Mouse (Mus musculus) large intestine, adult 2 months (tissue): ENCODE results near the gene Mitf. TPM values are rescaled to one million over a fixed set of nuclear protein-coding genes. Genes with fewer than 3 reads are reported as not detected.

Experiments
- DNase-seq: peaks from one replicate; pipeline ENCODE4 v3.0.0-alpha.2; 2012; ENCODE audit warnings: low read depth, low spot score
- WGBS: fragments of 180-500 bp; shearing (Covaris S2); methylation state at CpG from one replicate; pipeline ENCODE4 v1.1.7; 2018; 5-methylcytosine and 5-hydroxymethylcytosine counted together
- polyA plus RNA-seq: library from polyadenylated mRNA; depleted of rRNA; stranded (reverse); fragments of >200 nt; gene quantifications from 2 replicates; pipeline ENCODE4 v1.2.3, GENCODE M21; 2012

Mitf gene
- polyA plus RNA-seq, 1 experiment, result 0.92 TPM

DNA sequence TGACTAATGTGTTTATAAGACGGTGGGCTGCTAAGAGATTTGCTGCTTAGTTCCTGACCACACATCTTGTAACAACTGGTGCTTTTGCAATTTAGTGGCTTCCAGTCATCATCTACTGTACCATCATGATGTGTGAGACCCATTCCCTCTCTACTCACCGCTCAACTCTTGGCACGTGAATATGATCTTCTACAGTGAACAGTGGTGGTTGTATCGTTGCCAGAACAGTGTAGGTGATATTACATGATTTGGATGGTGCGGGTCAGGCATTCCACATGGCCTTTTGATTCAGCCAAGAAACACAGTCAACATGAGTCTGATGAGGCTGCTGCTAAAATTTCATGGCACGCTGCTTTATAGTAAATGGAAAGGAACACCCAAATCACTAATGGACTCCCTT is 114.7 kb downstream of the Mitf start:
- DNase-seq, result no peak
- 85% methylated on average over 6 of the region's 6 CpGs for WGBS

DNA sequence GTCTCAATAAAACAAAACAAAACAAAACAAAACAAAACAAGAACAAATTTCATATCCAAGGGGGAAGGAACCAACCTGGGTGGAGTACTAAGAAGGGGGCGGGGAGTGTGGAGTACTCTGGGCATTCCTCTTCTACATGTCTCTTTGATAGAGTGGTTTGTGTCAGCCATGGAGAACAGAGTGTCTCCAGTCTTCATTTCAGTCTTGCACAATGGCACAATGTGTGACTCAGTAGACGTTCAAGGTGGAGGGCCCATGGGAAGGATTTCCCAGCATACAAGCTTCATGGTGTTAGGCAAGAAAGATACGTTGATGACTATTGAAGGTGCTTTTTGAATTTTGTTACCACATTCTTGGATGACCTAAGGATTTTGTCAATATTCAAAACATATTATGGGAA is 117.4 kb downstream of the Mitf start:
- WGBS, result 88% methylated on average over 3 of the region's 3 CpGs
- DNase-seq, result no peak

GRCm38 (mm10) chr6:97929051-97929450 is 122.2 kb downstream of the Mitf start:
- no peak for DNase-seq
- WGBS, result 70% methylated on average over 3 of the region's 3 CpGs

- WGBS, result 49% methylated on average over 7 of the region's 7 CpGs
- DNase-seq, result no peak
These were observed 122.6 kb downstream of the Mitf start for GRCm38 (mm10) chr6:97929466-97929865.

DNA sequence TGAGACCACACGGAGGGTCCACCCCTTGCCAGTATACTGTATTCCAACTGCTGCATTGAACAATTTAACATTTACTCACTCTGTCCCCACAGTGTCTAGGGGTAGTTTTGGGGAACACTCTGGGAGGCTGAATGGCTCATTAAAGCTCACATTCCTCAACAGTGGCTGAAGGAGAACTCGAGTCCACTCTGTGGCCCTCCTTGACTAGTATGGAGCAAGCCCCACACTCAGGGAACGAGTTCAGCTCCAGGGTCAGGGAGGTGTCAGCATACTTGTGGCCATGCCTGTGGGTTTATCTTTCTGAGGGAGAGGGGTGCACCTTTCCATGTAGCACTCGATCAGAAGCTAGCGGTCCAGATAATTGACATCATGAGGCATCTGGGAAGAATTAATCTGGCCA is 130.3 kb downstream of the Mitf start:
- WGBS, result 77% methylated on average over 5 of the region's 5 CpGs
- no peak for DNase-seq

GRCm38 (mm10) chr6:97937897-97938614 is 131.2 kb downstream of the Mitf start:
- DNase-seq, result no peak

GRCm38 (mm10) chr6:97940916-97941315 is 134.1 kb downstream of the Mitf start:
- 86% methylated on average over 12 of the region's 12 CpGs for WGBS
- no peak for DNase-seq

More at GRCm38 (mm10) chr6:97937897-97938614, 131.2 kb downstream of the Mitf start:
- WGBS, result 85% methylated on average over 11 of the region's 11 CpGs

DNA sequence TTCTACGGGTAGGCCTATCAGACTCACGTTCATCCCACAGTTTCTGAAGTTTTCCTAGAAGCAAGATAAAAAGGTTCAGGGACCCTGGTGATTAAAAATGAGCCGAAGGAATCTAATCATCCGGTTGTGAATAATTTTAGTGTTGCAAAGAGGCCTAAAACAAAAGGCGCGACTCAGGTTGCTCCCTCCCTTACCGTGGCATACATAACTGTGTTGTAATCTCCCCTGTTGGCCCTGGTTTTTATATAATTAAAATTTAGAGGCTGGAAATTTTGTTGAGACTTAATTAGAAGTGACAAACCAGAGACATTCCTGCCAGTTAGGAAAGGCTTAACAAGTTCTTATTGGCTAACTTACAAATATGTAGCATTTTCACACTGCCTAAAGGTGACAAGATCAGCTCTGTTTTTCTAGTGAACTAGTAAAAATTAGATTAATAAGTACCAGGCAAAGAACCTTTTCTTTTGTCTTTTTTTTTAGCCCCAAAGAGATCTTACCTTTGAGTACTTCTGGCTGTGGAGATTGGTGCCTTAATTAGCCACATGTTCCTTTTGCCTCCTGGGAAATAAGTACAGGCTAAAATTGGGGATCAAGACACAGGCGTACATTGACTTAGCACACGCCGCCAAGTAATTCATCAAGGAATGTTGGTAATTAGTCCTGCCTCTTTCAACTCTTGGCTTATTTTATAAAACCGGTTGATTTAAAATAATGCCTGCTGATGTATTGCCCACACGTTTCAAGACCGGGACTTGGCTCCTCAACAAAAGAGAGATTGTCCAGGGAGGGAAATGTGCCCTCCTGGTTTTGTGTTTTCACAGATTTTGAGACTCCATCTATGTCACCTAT is 143.4 kb downstream of the Mitf start:
- DNase-seq, result no peak
- WGBS, result 89% methylated on average over 13 of the region's 13 CpGs

- WGBS, result 78% methylated on average over 2 of the region's 2 CpGs
- DNase-seq, result no peak
These were observed 144.0 kb downstream of the Mitf start for GRCm38 (mm10) chr6:97950882-97951245.

DNA sequence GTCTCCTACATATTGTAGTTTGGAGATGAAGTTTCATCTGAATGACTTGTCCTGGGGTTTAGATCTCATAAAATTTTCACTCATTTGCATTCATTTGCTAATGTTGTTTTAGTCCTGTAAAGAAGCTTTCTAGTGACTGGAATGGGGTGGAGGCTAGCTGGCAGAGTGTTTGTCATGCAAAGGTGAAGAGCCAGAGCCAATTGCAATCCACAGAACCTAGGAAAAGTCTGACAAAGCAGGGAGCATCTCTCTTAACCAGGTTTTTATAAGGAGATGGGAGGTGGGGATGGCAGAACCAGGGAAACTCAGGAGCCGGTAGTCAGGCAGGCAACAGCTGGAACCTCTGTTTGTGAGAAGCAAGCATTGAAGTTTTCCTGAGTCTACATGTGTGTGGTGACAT is 144.9 kb downstream of the Mitf start:
- no peak for DNase-seq
- WGBS, result 78% methylated on average over 1 of the region's 1 CpGs

GRCm38 (mm10) chr6:97952845-97953244 is 146.0 kb downstream of the Mitf start:
- no peak for DNase-seq
- WGBS, result 87% methylated on average over 8 of the region's 8 CpGs

- DNase-seq, result no peak
- WGBS, result 62% methylated on average over 6 of the region's 6 CpGs
These were observed 149.3 kb downstream of the Mitf start for GRCm38 (mm10) chr6:97956121-97956520.

DNA sequence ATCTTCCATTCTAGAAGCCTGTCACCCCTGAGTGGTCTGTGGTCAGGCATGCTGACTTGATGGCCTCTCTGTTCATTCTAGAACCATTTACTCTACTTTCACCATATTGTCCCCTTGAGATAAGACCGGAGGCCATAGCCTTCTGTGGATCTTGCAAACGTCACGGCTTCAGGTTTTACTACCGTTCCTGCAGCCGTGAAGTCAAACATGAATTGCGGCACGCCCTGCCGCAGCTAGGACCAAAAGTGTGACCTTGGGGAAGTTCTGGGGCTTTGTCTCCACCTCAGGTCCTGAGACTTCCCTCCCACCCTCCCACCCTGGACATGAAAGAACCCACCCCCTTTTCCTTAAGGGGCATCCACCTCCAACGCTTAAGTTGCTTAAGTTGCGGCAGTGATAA is 149.8 kb downstream of the Mitf start:
- no peak for DNase-seq
- WGBS, result 35% methylated on average over 10 of the region's 10 CpGs

DNA sequence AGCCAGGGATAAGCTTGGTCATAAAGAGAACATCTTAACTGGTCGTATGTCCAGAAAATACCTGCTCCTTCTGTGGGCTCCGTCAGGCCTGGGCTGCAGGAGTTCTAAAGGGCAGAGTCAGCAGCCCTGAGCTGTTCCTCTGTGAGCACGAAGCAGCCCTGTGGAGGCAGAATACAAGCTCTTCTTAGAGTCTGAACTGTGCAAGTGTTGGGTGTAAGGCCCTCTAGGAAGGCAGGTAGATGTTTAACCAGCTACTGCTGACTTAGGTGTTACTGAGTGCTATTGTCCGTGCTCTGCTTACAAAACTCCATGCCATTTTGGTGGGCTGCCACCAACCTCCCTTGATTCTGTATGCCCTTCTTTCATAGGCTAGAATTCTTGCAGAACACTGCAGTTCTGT is 151.4 kb downstream of the Mitf start:
- WGBS, result 71% methylated on average over 4 of the region's 4 CpGs
- no peak for DNase-seq

DNA sequence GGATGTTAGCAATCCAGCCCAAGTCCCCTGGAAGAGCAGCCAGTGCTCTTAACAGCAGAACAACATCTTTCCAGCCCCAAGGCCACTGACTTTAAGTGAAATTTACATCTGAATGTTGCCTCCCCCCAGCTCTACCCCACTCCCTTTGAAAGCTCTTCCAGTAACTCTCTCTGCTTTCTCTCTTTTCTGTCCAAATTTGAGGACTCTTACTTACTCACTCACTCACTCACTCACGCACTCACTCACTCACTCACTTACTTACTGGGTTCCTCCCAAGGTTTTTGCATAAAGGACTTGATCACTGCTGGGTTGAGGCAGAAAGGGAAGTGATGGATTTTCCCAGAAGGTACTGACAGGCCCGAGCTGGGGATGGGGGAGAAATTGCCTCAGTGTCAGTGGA is 154.9 kb downstream of the Mitf start:
- DNase-seq, result no peak
- 71% methylated on average over 2 of the region's 2 CpGs for WGBS

DNA sequence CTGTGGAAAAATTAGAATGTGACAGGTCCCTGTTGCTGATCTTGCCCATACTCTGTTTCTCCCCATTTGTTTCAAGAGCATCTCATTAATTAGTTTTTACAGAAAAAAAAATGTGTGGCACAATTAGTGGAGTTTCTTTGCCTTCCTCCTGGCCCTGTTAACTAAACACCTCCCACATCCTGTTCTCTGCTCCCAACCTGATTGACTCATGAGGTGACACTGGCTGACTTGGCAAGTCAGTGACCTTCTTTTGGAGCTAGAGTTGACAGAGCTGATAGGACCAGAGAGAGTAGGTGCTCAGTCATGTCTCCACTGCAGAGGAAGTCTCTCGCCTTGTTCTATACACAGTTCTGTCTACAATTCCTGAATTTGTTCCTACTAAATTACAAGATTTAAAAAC is 155.5 kb downstream of the Mitf start:
- DNase-seq, result no peak
- 84% methylated on average over 1 of the region's 1 CpGs for WGBS

- 79% methylated on average over 3 of the region's 3 CpGs for WGBS
- no peak for DNase-seq
These were observed 157.9 kb downstream of the Mitf start for GRCm38 (mm10) chr6:97964750-97965149.

GRCm38 (mm10) chr6:97981668-97982067 is 174.8 kb downstream of the Mitf start:
- DNase-seq, result no peak
- WGBS, result 78% methylated on average over 9 of the region's 9 CpGs

DNA sequence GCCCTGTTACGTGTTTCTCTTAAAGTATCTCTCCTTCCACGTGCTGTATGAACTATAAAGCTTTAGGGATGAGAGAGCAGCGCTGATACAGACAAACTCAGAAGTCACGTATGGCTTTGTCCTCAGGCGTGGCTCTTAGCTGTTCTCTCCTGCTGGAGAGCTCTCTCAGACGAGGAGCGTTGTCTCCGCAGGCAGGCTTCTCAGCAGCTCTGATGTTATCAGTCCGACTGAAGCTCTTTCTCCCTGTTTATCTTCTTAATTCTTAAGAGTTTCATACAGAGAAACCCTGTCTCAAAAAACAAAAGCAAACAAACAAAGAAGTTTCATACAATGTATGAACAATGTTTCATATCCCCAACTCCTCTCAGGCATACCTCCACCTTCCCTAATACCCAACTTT is 178.8 kb downstream of the Mitf start:
- DNase-seq, result no peak
- 54% methylated on average over 9 of the region's 9 CpGs for WGBS

GRCm38 (mm10) chr6:97986417-97986816 is 179.6 kb downstream of the Mitf start:
- no peak for DNase-seq
- 76% methylated on average over 3 of the region's 3 CpGs for WGBS

DNA sequence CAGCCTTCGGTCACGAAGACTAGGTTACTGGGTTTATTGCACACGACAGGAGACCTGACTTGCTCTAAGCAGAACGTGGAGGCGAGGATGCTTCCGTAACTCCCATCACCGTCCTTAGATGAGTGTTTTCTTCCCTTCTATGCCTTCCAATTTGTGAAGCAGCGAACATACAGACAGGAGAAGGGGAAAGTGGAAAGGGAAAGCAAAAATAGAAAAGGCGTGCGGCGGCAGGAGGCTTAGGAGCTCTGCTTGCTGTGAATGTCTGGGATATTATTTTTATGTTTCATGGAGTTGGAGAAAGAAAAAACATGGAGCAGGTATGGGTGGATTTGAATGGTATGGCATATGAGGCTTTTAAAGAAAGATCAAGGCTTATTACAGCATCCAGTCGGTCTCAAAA is 186.7 kb downstream of the Mitf start:
- WGBS, result 89% methylated on average over 12 of the region's 12 CpGs

More for the DNA sequence above, 186.7 kb downstream of the Mitf start:
- no peak for DNase-seq
